Mouse (Mus musculus): ENCODE measurements at regions not wholly inside any gene's neighbourhood (a gene's known extent, or its start where the extent isn't known, plus 50 kb on each side); places are given as distances from the start of the nearest gene placed in this dataset.

- no peak for DNase-seq (ENCODE audit: low spot score)
These were observed 1122.8 kb upstream of the Slc10a2 start for GRCm38 (mm10) chr8:6227901-6228300.

- DNase-seq (ENCODE audit: low spot score), result no peak
These were observed 1120.0 kb upstream of the Slc10a2 start for GRCm38 (mm10) chr8:6225194-6225593.

- no peak for DNase-seq (ENCODE audit: low spot score)
These were observed 1102.6 kb upstream of the Slc10a2 start for GRCm38 (mm10) chr8:6207617-6208349.

GRCm38 (mm10) chr8:6204051-6204745 is 1099.0 kb upstream of the Slc10a2 start:
- DNase-seq (ENCODE audit: low spot score), result no peak

- no peak for DNase-seq (ENCODE audit: low spot score)
These were observed 1086.3 kb upstream of the Slc10a2 start for GRCm38 (mm10) chr8:6191431-6191830.

GRCm38 (mm10) chr8:6188422-6188821 is 1083.3 kb upstream of the Slc10a2 start:
- no peak for DNase-seq (ENCODE audit: low spot score)

GRCm38 (mm10) chr8:6186561-6186960 is 1081.4 kb upstream of the Slc10a2 start:
- no peak for DNase-seq (ENCODE audit: low spot score)

- no peak for DNase-seq (ENCODE audit: low spot score)
These were observed 1074.5 kb upstream of the Slc10a2 start for GRCm38 (mm10) chr8:6179602-6180001.

- no peak for DNase-seq (ENCODE audit: low spot score)
These were observed 1061.3 kb upstream of the Slc10a2 start for GRCm38 (mm10) chr8:6166433-6166832.

- no peak for DNase-seq (ENCODE audit: low spot score)
These were observed 1060.1 kb upstream of the Slc10a2 start for GRCm38 (mm10) chr8:6165230-6165629.

- no peak for DNase-seq (ENCODE audit: low spot score)
These were observed 1059.6 kb upstream of the Slc10a2 start for GRCm38 (mm10) chr8:6164758-6165157.

- DNase-seq (ENCODE audit: low spot score), result no peak
These were observed 1039.4 kb upstream of the Slc10a2 start for GRCm38 (mm10) chr8:6144588-6144987.

GRCm38 (mm10) chr8:6140090-6140489 is 1034.9 kb upstream of the Slc10a2 start:
- no peak for DNase-seq (ENCODE audit: low spot score)

GRCm38 (mm10) chr8:6139171-6139570 is 1034.0 kb upstream of the Slc10a2 start:
- DNase-seq (ENCODE audit: low spot score), result no peak

GRCm38 (mm10) chr8:6132243-6132751 is 1027.1 kb upstream of the Slc10a2 start:
- DNase-seq (ENCODE audit: low spot score), result no peak

- DNase-seq (ENCODE audit: low spot score), result no peak
These were observed 1020.1 kb upstream of the Slc10a2 start for GRCm38 (mm10) chr8:6125265-6125664.

- no peak for DNase-seq (ENCODE audit: low spot score)
These were observed 1014.4 kb upstream of the Slc10a2 start for GRCm38 (mm10) chr8:6119506-6119905.

- no peak for DNase-seq (ENCODE audit: low spot score)
These were observed 1006.2 kb upstream of the Slc10a2 start for GRCm38 (mm10) chr8:6111351-6111750.

GRCm38 (mm10) chr8:6090028-6090427 is 984.9 kb upstream of the Slc10a2 start:
- DNase-seq (ENCODE audit: low spot score), result no peak

- peak; percentile 34 for DNase-seq (ENCODE audit: low spot score)
These were observed 938.9 kb upstream of the Slc10a2 start for GRCm38 (mm10) chr8:6043939-6044577.

- DNase-seq (ENCODE audit: low spot score), result no peak
These were observed 907.1 kb upstream of the Slc10a2 start for GRCm38 (mm10) chr8:6012206-6012605.

- no peak for DNase-seq (ENCODE audit: low spot score)
These were observed 906.0 kb upstream of the Slc10a2 start for GRCm38 (mm10) chr8:6011182-6011581.

GRCm38 (mm10) chr8:6010712-6011111 is 905.6 kb upstream of the Slc10a2 start:
- no peak for DNase-seq (ENCODE audit: low spot score)

All from urinary bladder, postnatal 10 days (tissue).